Mouse (Mus musculus) embryonic facial prominence, embryonic 15.5 days (tissue): ENCODE measurements around the gene B4galt7. TPM values are rescaled to one million over a fixed set of nuclear protein-coding genes. Genes with fewer than 3 reads are reported as not detected.
"Not testable (repeated sequence)": the region's sequence is repeated elsewhere in the genome, so short reads cannot be mapped to it uniquely, and the experiment has no call there.

Experiments used
- ATAC-seq: fragments of 200-750 bp; cut with Nextera tagmentation; 2 replicates; pipeline ENCODE4 v1.8.0; 2017; ENCODE audit warnings: low read depth, moderate TSS enrichment; ENCODE audit not compliant: insufficient number of reproducible peaks, low FRiP score, low TSS enrichment
- H3K27ac ChIP-seq: fragments of 300-500 bp; sonication (generic); replicated peaks from 2 replicates; pipeline ENCODE4 v1.5.1; 2015; ENCODE audit warnings: mild to moderate bottlenecking, inconsistent platforms
- H3K27me3 ChIP-seq: fragments of 300-500 bp; sonication (generic); 2 replicates; pipeline ENCODE4 v1.6.1; 2015; ENCODE audit warnings: inconsistent platforms
- H3K36me3 ChIP-seq: fragments of 300-500 bp; sonication (generic); 2 replicates; pipeline ENCODE4 v1.6.1; 2015; ENCODE audit warnings: mild to moderate bottlenecking, inconsistent platforms
- H3K4me1 ChIP-seq: fragments of 300-500 bp; sonication (generic); 2 replicates; pipeline ENCODE4 v1.6.1; 2015; ENCODE audit warnings: inconsistent platforms
- H3K4me2 ChIP-seq: fragments of 300-500 bp; sonication (generic); replicated peaks from 2 replicates; pipeline ENCODE4 v1.6.1; 2015; ENCODE audit warnings: mild to moderate bottlenecking, inconsistent platforms
- H3K4me3 ChIP-seq: fragments of 300-500 bp; sonication (generic); replicated peaks from 2 replicates; pipeline ENCODE4 v1.5.1; 2015; ENCODE audit warnings: mild to moderate bottlenecking, inconsistent platforms
- H3K9ac ChIP-seq: fragments of 300-500 bp; sonication (generic); 2 replicates; pipeline ENCODE4 v1.6.1; 2015; ENCODE audit warnings: inconsistent platforms
- H3K9me3 ChIP-seq: fragments of 300-500 bp; sonication (generic); replicated peaks from 2 replicates; pipeline ENCODE4 v1.6.1; 2016; ENCODE audit warnings: inconsistent platforms
- WGBS: fragments of 180-500 bp; shearing (Covaris S2); methylation state at CpG from one replicate; pipeline ENCODE4 v1.1.7; 2015; 5-methylcytosine and 5-hydroxymethylcytosine counted together
- polyA plus RNA-seq: library from polyadenylated mRNA; unstranded; fragments of >200 nt; fragmentation: Nextera tagmentation; extraction: Ambion mirVana; gene quantifications from 2 replicates; pipeline ENCODE4 v1.2.1, GENCODE M21; 2015

B4galt7 gene
- polyA plus RNA-seq, 1 experiment from 2014 or later: 32.3 TPM

GRCm38 (mm10) chr13:55571977-55572376 is 27.7 kb upstream of the B4galt7 start:
- 49% methylated on average over 2 of the region's 2 CpGs for WGBS
- Histone ChIP-seq H3K27ac (no peak overlapping the region), H3K9ac (no peak overlapping the region), H3K4me3 (no peak overlapping the region), H3K4me1 (peaks cover 18% of the 10 kb centered on the region), H3K9me3 (no peaks in the 10 kb centered on the region), H3K4me2 (0 out of 2 replicates have a peak overlapping the region, but pooled peaks have one; percentile 4), H3K36me3 (peaks cover 9% of the 10 kb centered on the region), H3K27me3 (no peaks in the 10 kb centered on the region)
- ATAC-seq: no peak

- H3K4me1 ChIP-seq: peaks cover 18% of the 10 kb centered on the region
- no peaks in the 10 kb centered on the region for H3K27me3 ChIP-seq
- no peaks in the 10 kb centered on the region for H3K36me3 ChIP-seq
- no peaks in the 10 kb centered on the region for H3K9me3 ChIP-seq
- no peak within 1 kb of the TSS for H3K9ac ChIP-seq
- 95% methylated on average over 2 of the region's 2 CpGs for WGBS
- H3K4me3 ChIP-seq: no peak within 1 kb of the TSS
- ATAC-seq: no peak
- no peak within 1 kb of the TSS for H3K4me2 ChIP-seq
- H3K27ac ChIP-seq: no peak within 1 kb of the TSS
Measured at GRCm38 (mm10) chr13:55573432-55573831, 26.3 kb upstream of the B4galt7 start, which contains the start of gene Tmed9. TSS of gene Tmed9 (plus strand) at chr13:55573732.

- no peak for ATAC-seq
- 72% methylated on average over 5 of the region's 5 CpGs for WGBS
- no peak overlapping the region for H3K4me3 ChIP-seq
- H3K9ac ChIP-seq: no peak overlapping the region
- H3K9me3 ChIP-seq: no peaks in the 10 kb centered on the region
- no peaks in the 10 kb centered on the region for H3K36me3 ChIP-seq
- H3K4me2 ChIP-seq: no peak overlapping the region
- H3K27me3 ChIP-seq: no peaks in the 10 kb centered on the region
- peaks cover 13% of the 10 kb centered on the region for H3K4me1 ChIP-seq
- H3K27ac ChIP-seq: no peak overlapping the region
Measured at GRCm38 (mm10) chr13:55574321-55574720, 25.4 kb upstream of the B4galt7 start.

- 55% methylated on average over 5 of the region's 5 CpGs for WGBS
- no peak for ATAC-seq
- Histone ChIP-seq H3K9ac (no peak overlapping the region), H3K36me3 (no peaks in the 10 kb centered on the region), H3K27ac (no peak overlapping the region), H3K9me3 (no peaks in the 10 kb centered on the region), H3K4me3 (no peak overlapping the region), H3K27me3 (no peaks in the 10 kb centered on the region), H3K4me1 (0 out of 2 replicates have a peak, but pooled peaks cover 4% of the 10 kb centered on the region), H3K4me2 (no peak overlapping the region)
Measured at GRCm38 (mm10) chr13:55575932-55576331, 23.8 kb upstream of the B4galt7 start.

- ATAC-seq, H3K9ac ChIP-seq: not testable (repeated sequence)
Measured at GRCm38 (mm10) chr13:55576872-55577271, 22.8 kb upstream of the B4galt7 start.

GRCm38 (mm10) chr13:55578086-55578485 is 21.6 kb upstream of the B4galt7 start:
- no peaks in the 10 kb centered on the region for H3K27me3 ChIP-seq
- no peaks in the 10 kb centered on the region for H3K36me3 ChIP-seq
- H3K4me2 ChIP-seq: no peak overlapping the region
- H3K4me3 ChIP-seq: no peak overlapping the region
- no peak overlapping the region for H3K27ac ChIP-seq
- H3K9me3 ChIP-seq: no peaks in the 10 kb centered on the region
- no peak overlapping the region for H3K9ac ChIP-seq
- H3K4me1 ChIP-seq: no peaks in the 10 kb centered on the region
- ATAC-seq: no peak
- 65% methylated on average over 4 of the region's 4 CpGs for WGBS

More at GRCm38 (mm10) chr13:55576872-55577271, 22.8 kb upstream of the B4galt7 start:
- not testable (repeated sequence) for H3K36me3 ChIP-seq, H3K27me3 ChIP-seq, H3K4me1 ChIP-seq, H3K9me3 ChIP-seq, H3K4me2 ChIP-seq, H3K27ac ChIP-seq, H3K4me3 ChIP-seq
- WGBS: 89% methylated on average over 7 of the region's 7 CpGs

GRCm38 (mm10) chr13:55591961-55592490 is 7.7 kb upstream of the B4galt7 start:
- H3K27ac ChIP-seq: no peak overlapping the region
- H3K36me3 ChIP-seq: peaks cover 28% of the 10 kb centered on the region
- no peaks in the 10 kb centered on the region for H3K27me3 ChIP-seq
- H3K4me1 ChIP-seq: peaks cover 11% of the 10 kb centered on the region
- no peak for ATAC-seq
- WGBS: 67% methylated on average over 4 of the region's 4 CpGs
- no peaks in the 10 kb centered on the region for H3K9me3 ChIP-seq
- H3K4me2 ChIP-seq: no peak overlapping the region
- no peak overlapping the region for H3K4me3 ChIP-seq
- no peak overlapping the region for H3K9ac ChIP-seq

- no peaks in the 10 kb centered on the region for H3K9me3 ChIP-seq
- H3K4me2 ChIP-seq: peak overlapping the region; percentile 57
- H3K4me1 ChIP-seq: peaks cover 11% of the 10 kb centered on the region
- H3K27ac ChIP-seq: peak overlapping the region; percentile 56
- no peaks in the 10 kb centered on the region for H3K27me3 ChIP-seq
- H3K4me3 ChIP-seq: peak overlapping the region; percentile 82
- peaks cover 33% of the 10 kb centered on the region for H3K36me3 ChIP-seq
- peak overlapping the region; percentile 72 for H3K9ac ChIP-seq
- ATAC-seq: peak; percentile 99
- whole genome bisulfite sequencing: 4% methylated on average over 29 of the region's 29 CpGs
Measured at GRCm38 (mm10) chr13:55592512-55593253, 7.0 kb upstream of the B4galt7 start.

- Histone ChIP-seq H3K27me3 (no peaks in the 10 kb centered on the region), H3K27ac (peak overlapping the region; percentile 56; the same call in 1 of the 2 replicates), H3K4me2 (peak overlapping the region; percentile 57), H3K4me1 (peaks cover 11% of the 10 kb centered on the region), H3K9me3 (no peaks in the 10 kb centered on the region), H3K4me3 (peak overlapping the region; percentile 82), H3K36me3 (peaks cover 40% of the 10 kb centered on the region), H3K9ac (peak overlapping the region; percentile 72)
- peak; percentile 35; the same call in 1 of the 2 replicates for ATAC-seq
- WGBS: 1% methylated on average over 31 of the region's 31 CpGs
Measured at GRCm38 (mm10) chr13:55593254-55593747, 6.4 kb upstream of the B4galt7 start.

GRCm38 (mm10) chr13:55595375-55595774 is 4.3 kb upstream of the B4galt7 start:
- H3K9me3 ChIP-seq: no peaks in the 10 kb centered on the region
- no peaks in the 10 kb centered on the region for H3K27me3 ChIP-seq
- no peak overlapping the region for H3K4me2 ChIP-seq
- peaks cover 42% of the 10 kb centered on the region for H3K36me3 ChIP-seq
- no peak for ATAC-seq
- H3K27ac ChIP-seq: no peak overlapping the region
- H3K4me1 ChIP-seq: peaks cover 16% of the 10 kb centered on the region
- no peak overlapping the region for H3K9ac ChIP-seq
- WGBS: 90% methylated on average over 12 of the region's 12 CpGs
- H3K4me3 ChIP-seq: no peak overlapping the region

GRCm38 (mm10) chr13:55596802-55597201 is 2.9 kb upstream of the B4galt7 start:
- H3K9me3 ChIP-seq: no peaks in the 10 kb centered on the region
- peaks cover 23% of the 10 kb centered on the region for H3K4me1 ChIP-seq
- H3K36me3 ChIP-seq: peaks cover 42% of the 10 kb centered on the region
- ATAC-seq: no peak
- no peak overlapping the region for H3K4me2 ChIP-seq
- no peak overlapping the region for H3K9ac ChIP-seq
- H3K27me3 ChIP-seq: no peaks in the 10 kb centered on the region
- no peak overlapping the region for H3K4me3 ChIP-seq
- no peak overlapping the region for H3K27ac ChIP-seq
- WGBS: 92% methylated on average over 12 of the region's 12 CpGs
